Mouse (Mus musculus) thymus, postnatal 36 days (tissue): Measurements from ENCODE around the gene Foxk2.

ENCODE experiments used
- DNase-seq, 2 experiments: peaks; one replicate each; pipeline ENCODE4 v3.0.0; 2022; ENCODE audit warnings: mixed read lengths in 2 of 2

Gene Foxk2

DNA sequence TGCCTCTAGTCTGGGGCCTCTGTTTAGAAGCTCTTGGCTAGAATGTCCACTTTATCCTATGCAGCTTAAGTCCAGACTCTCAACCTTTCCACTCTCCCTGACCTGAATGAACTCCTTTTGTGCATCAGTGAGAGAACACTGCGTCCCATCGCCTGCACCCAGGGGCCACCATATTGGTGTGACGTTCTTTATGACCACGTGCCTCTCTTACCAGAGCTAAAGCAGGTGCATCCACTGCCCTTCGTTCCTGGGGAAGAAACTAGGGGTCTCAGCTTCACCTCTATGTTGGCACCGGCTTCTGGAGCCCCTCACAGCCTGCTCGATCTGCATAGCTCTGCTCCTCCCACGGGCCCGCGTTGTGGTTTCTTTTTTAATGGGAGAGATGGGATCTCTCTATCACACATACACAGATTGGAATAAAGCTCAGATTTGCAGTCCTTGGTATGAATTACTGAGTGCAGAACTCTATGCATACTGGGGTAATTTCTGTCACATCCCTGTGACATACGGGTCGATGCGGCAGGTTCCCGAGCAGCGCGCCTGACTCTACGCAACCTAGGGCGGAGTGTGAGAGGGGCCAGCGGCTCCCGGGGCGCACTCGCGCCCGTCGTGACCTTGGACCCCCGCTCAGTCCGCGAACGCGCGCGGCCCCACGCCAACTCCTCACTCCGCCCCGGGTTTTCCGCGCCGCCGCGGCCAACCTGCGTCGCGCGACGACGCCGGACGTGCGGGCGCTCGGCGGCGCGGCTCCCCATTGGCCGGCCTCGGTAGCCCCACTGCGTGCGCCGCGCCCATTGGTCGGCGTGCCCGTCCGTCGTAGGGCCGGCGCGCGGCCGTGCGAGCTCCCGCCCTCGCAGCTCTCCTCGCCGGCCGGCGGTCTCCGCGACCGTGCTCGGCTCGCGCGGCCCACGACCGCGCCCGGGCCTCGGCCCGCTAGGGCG lies at the start of gene Foxk2:
Foxk2 (plus strand) TSS at position 831 of the 941 bp plus-strand sequence.
- peak; percentile 89 to 93 for DNase-seq

- no peak for DNase-seq
Observed at GRCm38 (mm10) chr11:121216831-121217230, 43.0 kb upstream of the Foxk2 start.

DNA sequence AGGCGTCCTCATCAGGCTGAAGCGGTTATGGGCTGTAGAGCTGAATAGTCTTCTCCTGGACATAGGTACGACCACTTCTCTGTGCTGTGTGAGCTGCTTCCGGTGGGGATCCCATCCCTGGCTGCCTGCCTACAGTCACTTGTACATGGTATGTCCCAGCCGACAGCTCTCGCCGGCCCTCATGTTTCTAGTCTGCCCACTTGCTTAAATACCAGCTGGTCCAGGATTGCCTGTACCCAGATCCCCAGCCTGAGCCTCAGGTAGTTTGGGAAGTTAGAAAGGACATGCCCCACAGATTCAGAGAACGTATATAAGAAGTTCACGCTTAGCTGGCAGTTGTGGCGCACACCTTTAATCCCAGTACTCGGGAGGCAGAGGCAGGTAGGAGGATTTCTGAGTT lies 40.0 kb upstream of the Foxk2 start:
- no peak for DNase-seq

DNA sequence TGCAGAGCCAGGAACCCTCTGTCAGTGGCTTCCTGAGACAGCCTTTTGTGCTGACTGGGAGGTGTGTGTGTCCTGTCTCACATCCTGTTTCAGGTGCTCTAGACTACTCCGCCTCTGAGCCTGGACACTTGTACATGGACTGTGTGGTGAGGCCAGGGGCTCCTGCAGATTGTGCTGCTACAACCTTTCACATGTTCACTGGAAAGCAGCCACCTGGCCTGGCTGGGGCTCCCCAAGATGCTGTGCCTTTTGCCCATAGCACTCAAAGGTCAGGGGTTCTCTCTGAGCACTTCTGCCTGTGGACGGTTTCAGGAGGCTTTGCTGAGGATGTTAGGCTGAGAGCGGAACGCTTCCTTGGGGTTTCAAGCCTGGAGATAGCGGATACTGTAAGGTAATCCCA lies 39.0 kb upstream of the Foxk2 start:
- DNase-seq: no peak

DNA sequence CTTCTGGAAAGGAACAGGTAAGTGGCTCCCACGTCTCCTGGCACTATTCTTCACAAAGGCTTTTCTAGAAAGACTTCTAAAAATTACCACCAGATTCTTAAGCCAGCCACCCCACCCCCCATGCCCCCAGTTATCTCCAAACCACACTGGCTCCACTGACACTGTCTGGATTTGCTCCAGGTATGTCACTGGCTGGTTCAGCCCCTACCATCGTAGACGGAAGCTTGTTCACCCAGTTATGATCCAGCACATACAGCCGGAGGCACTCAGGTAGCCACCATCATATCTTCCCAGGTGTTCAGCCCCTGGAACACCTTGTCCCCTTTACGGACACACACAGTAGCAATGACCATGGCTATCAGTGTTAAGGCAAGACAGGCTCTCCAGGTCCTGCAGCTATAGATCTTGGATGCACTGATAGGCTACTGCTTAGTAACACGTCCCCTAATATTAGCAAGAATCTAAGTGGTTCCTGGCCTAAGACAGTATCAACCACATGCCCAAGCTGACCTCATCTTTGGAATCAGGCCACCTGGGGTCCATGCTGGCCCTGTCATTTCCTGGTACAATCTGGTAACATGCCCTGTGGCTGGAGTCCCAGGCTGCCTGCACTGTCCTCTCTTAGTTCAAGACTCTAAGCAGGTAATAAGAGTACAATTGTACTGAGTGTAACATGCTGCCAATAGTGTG lies 38.3 kb upstream of the Foxk2 start:
- no peak for DNase-seq

DNA sequence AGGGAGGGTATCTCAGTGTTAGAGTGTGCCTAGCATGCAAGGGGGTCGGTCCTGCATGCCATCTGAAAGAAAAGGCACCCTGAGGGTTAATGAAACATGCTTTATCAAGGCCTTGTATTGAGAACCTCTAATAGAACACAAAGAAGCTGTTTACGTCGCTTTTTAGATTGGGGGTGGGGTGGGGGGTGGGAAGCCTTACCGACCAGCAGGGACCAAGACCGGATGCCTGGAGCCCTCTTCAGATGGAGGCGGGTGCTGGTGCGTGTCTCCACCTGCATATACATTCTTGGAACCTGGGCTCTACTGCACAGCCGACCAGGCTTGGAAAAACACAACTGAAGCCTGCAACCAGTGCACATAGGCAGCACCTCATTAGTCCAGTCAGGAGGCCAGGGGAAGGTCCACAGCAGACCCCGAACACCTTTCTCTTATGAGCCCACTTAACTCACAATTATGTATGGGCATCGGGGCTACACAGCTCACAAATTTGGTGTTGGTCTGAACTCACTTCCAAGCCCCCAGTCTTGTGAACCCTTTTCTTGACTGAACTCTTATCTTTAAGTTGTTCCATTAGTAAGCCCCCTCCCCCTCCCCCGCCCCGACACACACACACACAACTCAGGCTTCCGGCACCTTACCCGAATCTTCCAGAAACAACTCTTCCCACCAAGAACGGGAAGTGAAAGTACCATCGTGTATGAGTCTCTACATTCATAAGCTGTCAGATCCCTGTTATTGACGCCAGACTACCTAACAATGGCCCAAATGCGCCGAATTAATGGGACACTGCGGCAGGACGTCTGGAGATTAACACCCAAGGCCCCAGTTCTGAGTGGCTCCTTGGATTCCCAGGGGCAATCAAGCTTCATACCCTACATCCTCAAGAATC lies 31.4 kb upstream of the Foxk2 start:
- DNase-seq: peak; percentile 19 to 38

DNA sequence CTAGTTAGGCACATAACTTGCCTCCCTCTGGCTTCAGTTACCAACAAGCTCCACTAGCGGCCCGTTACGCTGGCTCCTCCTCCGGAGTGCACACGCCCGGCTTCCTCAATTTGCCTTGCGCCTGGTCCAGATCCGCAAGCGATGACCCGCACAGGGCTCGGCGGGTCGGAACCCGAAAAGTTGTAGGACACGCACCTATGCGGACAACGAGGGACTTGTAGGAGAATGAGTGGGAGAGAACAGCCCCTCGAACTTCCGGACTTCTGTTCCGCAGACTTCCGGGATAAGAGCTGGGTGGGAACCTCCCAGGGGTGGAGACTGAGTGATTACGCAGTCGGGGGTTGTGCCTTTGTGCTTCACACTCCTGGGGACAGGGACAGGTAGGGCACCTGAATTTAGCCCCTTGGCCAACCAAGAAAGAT lies 30.8 kb upstream of the Foxk2 start, which contains the start of gene Cybc1:
Cybc1 (minus strand) TSS at position 305 of the 422 bp plus-strand sequence.
- peak; percentile 80 to 86 for DNase-seq

- DNase-seq: no peak
Observed at GRCm38 (mm10) chr11:121231191-121231590, 28.6 kb upstream of the Foxk2 start.

DNA sequence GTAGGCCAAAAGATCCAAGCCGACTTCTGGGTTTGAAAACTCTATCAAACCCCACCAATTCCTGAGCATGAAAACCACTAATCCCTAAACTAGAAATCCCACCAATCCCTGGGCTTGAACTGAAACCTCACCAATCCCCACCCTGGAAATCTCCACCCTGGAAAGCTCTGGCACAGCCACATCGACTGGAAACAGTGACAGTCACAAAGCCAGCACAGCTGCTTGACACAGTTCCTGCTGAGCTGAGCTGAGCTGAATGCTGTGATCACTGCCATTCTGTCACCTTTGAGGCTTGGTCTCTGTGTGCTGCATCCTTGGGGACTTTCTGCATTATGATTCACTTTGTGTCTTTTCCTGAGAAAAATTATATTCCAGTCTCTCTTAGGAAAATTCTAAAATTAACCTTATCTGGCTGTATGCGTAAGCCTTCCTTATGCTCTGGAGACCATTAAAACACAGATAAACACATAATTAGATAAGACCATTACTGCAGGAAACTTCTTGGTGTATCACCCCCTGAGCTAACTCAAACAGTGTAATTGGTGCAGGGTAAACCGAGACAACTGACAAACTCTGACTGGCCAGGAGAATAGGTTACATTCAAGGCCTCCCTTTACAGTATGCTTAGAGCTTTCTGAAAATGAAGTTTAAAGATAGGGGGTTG lies 28.0 kb upstream of the Foxk2 start:
- DNase-seq: no peak

DNA sequence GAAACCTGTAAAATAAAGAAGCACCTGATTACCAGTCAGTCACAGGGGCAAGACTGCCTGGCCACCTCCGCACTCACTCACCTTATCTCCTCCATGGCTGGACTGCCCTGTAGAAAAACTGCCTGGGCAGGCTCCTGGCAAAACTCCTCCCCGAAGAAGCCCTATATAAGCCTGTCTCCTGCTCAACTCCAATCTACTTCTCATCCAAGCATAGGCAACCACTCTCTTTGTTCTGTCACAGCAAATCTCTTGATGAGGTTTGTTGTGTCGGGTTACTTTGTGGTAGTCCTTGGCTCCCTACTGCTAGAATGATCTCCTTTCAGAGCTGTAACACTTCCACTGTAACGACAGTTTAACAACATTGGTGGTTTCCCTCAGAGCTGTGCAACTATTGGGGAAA lies 27.1 kb upstream of the Foxk2 start:
- DNase-seq: no peak

- peak; percentile 74 to 77 for DNase-seq
Observed at GRCm38 (mm10) chr11:121235475-121236238, 24.1 kb upstream of the Foxk2 start.

GRCm38 (mm10) chr11:121236564-121237344 lies 23.0 kb upstream of the Foxk2 start, which contains the start of gene Narf:
Narf (plus strand) TSS chr11:121237253.
- DNase-seq: peak; percentile 98 to 100

DNA sequence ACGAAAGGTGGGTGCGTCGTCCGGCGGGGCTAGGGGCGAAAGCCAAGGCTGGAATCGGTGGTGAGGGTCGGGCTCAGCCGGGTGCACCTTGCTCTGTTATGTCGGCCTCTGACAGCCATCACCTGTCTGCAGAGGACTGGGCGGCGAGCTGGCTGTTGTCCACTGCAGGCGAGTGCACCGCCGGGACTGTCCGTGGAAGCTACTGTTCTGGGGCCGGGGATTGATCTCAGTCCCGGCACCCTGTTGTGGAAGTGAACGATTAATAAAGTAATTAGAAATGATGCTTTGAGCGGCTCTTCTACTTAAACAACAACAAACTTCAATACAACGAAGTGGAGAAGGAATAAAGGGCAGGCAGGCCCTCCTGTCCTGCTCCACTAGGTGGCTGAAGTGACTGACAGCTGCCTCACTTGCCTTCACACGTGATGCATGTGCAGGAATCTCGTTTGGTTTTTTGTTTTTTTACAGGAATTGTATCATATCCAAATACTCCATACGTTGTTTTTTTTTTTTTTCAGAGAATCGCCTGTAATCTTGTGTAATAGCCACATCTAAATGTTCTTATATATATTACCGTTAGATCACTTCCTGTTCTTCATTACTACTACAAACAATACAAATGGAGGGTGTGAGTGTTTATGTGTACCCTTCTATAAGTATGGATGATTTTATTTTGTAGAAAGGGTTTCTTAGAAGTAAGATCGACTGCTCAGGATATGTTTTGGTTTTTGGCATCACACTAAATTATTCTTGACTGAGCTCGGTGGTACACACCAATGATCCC lies 22.3 kb upstream of the Foxk2 start:
- DNase-seq: no peak

DNA sequence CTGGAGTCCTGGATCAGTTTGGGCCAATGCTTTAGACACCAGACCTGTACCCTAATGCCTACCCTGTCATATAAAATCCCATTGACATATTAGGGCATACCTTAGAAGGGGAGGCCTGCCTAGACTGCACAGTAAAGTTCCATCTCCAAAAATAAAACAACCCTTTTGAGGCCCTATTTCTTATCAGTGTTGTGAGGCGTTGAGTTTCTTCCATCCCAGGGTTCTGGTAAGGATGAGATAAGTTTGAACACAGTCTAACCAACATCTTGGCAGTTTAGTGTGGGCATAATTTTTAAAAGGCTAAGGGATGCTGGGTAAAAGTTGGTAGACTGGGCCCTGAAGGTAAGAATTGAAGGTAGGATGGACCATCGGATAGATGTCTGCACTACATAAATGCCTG lies 20.1 kb upstream of the Foxk2 start:
- DNase-seq: no peak

- DNase-seq: no peak
Observed at GRCm38 (mm10) chr11:121250196-121250595, 9.6 kb upstream of the Foxk2 start.

GRCm38 (mm10) chr11:121260211-121260906 lies 569 bp downstream of the Foxk2 start:
- peak; percentile 36 to 64 for DNase-seq

- no peak for DNase-seq
Observed at GRCm38 (mm10) chr11:121261074-121261473, 1.3 kb downstream of the Foxk2 start.

GRCm38 (mm10) chr11:121277516-121277915 lies 17.7 kb downstream of the Foxk2 start:
- DNase-seq: no peak

- DNase-seq: no peak
Observed at GRCm38 (mm10) chr11:121278011-121278410, 18.2 kb downstream of the Foxk2 start.
